Mouse (Mus musculus): Measurements from ENCODE around the gene Pou5f1.
A peak's percentile ranks its signal among the peaks of the same experiment; 100 is the strongest.

Pou5f1 gene

GRCm38 (mm10) chr17:35512916-35513626 is 7.3 kb downstream of the Pou5f1 start:
- no peak for DNase-seq (ENCODE audit: low read depth, low spot score)

- DNase-seq (ENCODE audit: low read depth, low spot score), result peak; percentile 54
Measured at GRCm38 (mm10) chr17:35513886-35514285, 8.1 kb downstream of the Pou5f1 start.

- DNase-seq (ENCODE audit: low read depth, low spot score), result no peak
Measured at GRCm38 (mm10) chr17:35514756-35515155, 8.9 kb downstream of the Pou5f1 start.

- no peak for DNase-seq (ENCODE audit: low read depth, low spot score)
Measured at GRCm38 (mm10) chr17:35515911-35516640, 10.3 kb downstream of the Pou5f1 start.

- peak; percentile 97 for DNase-seq (ENCODE audit: low read depth, low spot score)
Measured at GRCm38 (mm10) chr17:35516652-35517500, 11.1 kb downstream of the Pou5f1 start, which contains the start of the genes Tcf19 and Cchcr1. Tcf19 (minus strand) TSS chr17:35516824. Cchcr1 (plus strand) TSS chr17:35517100.

GRCm38 (mm10) chr17:35517526-35517925 is 11.7 kb downstream of the Pou5f1 start:
- DNase-seq (ENCODE audit: low read depth, low spot score), result no peak

GRCm38 (mm10) chr17:35524354-35524753 is 18.5 kb downstream of the Pou5f1 start:
- DNase-seq (ENCODE audit: low read depth, low spot score), result no peak

- DNase-seq (ENCODE audit: low read depth, low spot score), result no peak
Measured at GRCm38 (mm10) chr17:35526644-35527043, 20.8 kb downstream of the Pou5f1 start.

- no peak for DNase-seq (ENCODE audit: low read depth, low spot score)
Measured at GRCm38 (mm10) chr17:35532360-35532759, 26.5 kb downstream of the Pou5f1 start.

- DNase-seq (ENCODE audit: low read depth, low spot score), result no peak
Measured at GRCm38 (mm10) chr17:35532901-35533300, 27.1 kb downstream of the Pou5f1 start, which contains the start of gene Psors1c2. Psors1c2 (plus strand) TSS chr17:35533201.

- DNase-seq (ENCODE audit: low read depth, low spot score), result peak; percentile 69
Measured at GRCm38 (mm10) chr17:35534343-35534742, 28.5 kb downstream of the Pou5f1 start.

GRCm38 (mm10) chr17:35537421-35537820 is 31.6 kb downstream of the Pou5f1 start:
- no peak for DNase-seq (ENCODE audit: low read depth, low spot score)

- no peak for DNase-seq (ENCODE audit: low read depth, low spot score)
Measured at GRCm38 (mm10) chr17:35538476-35538875, 32.7 kb downstream of the Pou5f1 start.

GRCm38 (mm10) chr17:35539540-35539939 is 33.7 kb downstream of the Pou5f1 start:
- no peak for DNase-seq (ENCODE audit: low read depth, low spot score)

- no peak for DNase-seq (ENCODE audit: low read depth, low spot score)
Measured at GRCm38 (mm10) chr17:35542761-35543411, 37.1 kb downstream of the Pou5f1 start.

GRCm38 (mm10) chr17:35543412-35543861 is 37.6 kb downstream of the Pou5f1 start:
- no peak for DNase-seq (ENCODE audit: low read depth, low spot score)

- DNase-seq (ENCODE audit: low read depth, low spot score), result no peak
Measured at GRCm38 (mm10) chr17:35544001-35544400, 38.2 kb downstream of the Pou5f1 start.

- DNase-seq (ENCODE audit: low read depth, low spot score), result peak; percentile 37
Measured at GRCm38 (mm10) chr17:35544680-35545079, 38.9 kb downstream of the Pou5f1 start.

GRCm38 (mm10) chr17:35547465-35547864 is 41.6 kb downstream of the Pou5f1 start:
- DNase-seq (ENCODE audit: low read depth, low spot score), result no peak

GRCm38 (mm10) chr17:35548636-35549035 is 42.8 kb downstream of the Pou5f1 start:
- no peak for DNase-seq (ENCODE audit: low read depth, low spot score)

GRCm38 (mm10) chr17:35549437-35550142 is 43.8 kb downstream of the Pou5f1 start:
- no peak for DNase-seq (ENCODE audit: low read depth, low spot score)

All from embryo, embryonic 11.5 days (tissue).